Mouse (Mus musculus) kidney, embryonic 15.5 days (tissue): ENCODE measurements at regions not wholly inside any gene's neighbourhood (a gene's known extent, or its start where the extent isn't known, plus 50 kb on each side); places are given as distances from the start of the nearest gene placed in this dataset.

Source experiments
- ATAC-seq: fragments of 200-750 bp; cut with Nextera tagmentation; replicated peaks from 2 replicates; pipeline ENCODE4 v1.8.0; 2017; ENCODE audit warnings: moderate TSS enrichment; ENCODE audit not compliant: low FRiP score
- H3K27ac ChIP-seq: fragments of 300-500 bp; sonication (generic); 2 replicates; pipeline ENCODE4 v1.5.1; 2015; ENCODE audit warnings: mild to moderate bottlenecking, inconsistent platforms
- H3K27me3 ChIP-seq: fragments of 300-500 bp; sonication (generic); 2 replicates; pipeline ENCODE4 v1.6.1; 2015; ENCODE audit warnings: inconsistent platforms
- H3K36me3 ChIP-seq: fragments of 300-500 bp; sonication (generic); 2 replicates; pipeline ENCODE4 v1.6.1; 2015; ENCODE audit warnings: inconsistent platforms
- H3K4me1 ChIP-seq: fragments of 300-500 bp; sonication (generic); 2 replicates; pipeline ENCODE4 v1.6.1; 2015; ENCODE audit warnings: inconsistent platforms
- H3K4me2 ChIP-seq: fragments of 300-500 bp; sonication (generic); 2 replicates; pipeline ENCODE4 v1.6.1; 2015; ENCODE audit warnings: moderate library complexity, mild to moderate bottlenecking, inconsistent platforms
- H3K4me3 ChIP-seq: fragments of 300-500 bp; sonication (generic); replicated peaks from 2 replicates; pipeline ENCODE4 v1.5.1; 2015; ENCODE audit warnings: mild to moderate bottlenecking, inconsistent platforms
- H3K9ac ChIP-seq: fragments of 300-500 bp; sonication (generic); 2 replicates; pipeline ENCODE4 v1.6.1; 2015; ENCODE audit warnings: mild to moderate bottlenecking, inconsistent platforms
- H3K9me3 ChIP-seq: fragments of 300-500 bp; sonication (generic); replicated peaks from 2 replicates; pipeline ENCODE4 v1.6.1; 2016; ENCODE audit warnings: inconsistent platforms
- WGBS: fragments of 180-500 bp; shearing (Covaris S2); methylation state at CpG from one replicate; pipeline ENCODE4 v1.1.7; 2015; ENCODE audit warnings: mixed read lengths; 5-methylcytosine and 5-hydroxymethylcytosine counted together

DNA sequence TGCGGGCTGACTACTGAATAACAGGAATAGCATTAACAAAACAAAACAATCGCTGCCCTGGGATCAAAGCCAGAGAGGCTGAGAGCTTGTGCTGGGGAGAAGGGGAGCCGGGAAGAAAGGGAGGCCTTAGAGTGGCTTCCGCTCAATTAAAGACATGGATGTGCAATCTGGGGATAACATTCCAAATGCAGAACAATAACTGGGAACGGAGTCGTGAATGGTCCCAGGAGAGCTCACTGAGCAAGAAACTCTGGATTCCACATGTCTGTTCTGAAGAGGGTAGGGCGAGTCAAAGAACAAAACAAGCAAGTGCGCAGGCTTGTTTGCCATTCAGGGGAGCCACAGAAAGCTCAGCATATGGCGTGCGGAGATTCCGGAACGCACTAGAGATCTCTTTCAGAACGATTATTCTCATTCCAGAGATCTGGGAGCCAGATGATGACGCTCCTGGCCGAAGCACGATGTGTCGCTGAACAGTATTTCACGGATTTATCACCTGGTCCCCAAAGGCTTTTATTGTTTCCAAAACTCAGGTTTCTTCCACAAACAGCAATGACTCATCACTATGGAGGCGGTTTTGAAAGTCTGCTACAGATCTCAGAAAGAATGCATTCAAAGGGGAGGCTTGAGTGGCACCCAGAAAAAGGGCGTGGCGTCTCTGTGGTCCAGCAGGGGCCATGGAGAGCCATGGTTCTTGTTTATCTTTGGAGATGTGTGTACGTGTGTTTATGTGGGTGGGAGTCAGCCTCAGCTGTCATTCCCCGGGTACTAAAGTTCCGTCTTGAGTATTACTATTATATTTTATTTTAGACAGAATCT, 159.0 kb downstream of the Slc4a3 start:
- H3K9me3 ChIP-seq, result no peaks in the 10 kb centered on the region
- peak overlapping the region; percentile 51 for H3K4me2 ChIP-seq
- H3K4me3 ChIP-seq, result peak overlapping the region; percentile 10; the same call in 1 of the 2 replicates
- H3K27me3 ChIP-seq, result no peaks in the 10 kb centered on the region
- no peaks in the 10 kb centered on the region for H3K36me3 ChIP-seq
- peak overlapping the region; percentile 42 for H3K27ac ChIP-seq
- WGBS, result 27% methylated on average over 24 of the region's 24 CpGs
- no peak for ATAC-seq
- H3K4me1 ChIP-seq, result peaks cover 11% of the 10 kb centered on the region
- no peak overlapping the region for H3K9ac ChIP-seq

- no peaks in the 10 kb centered on the region for H3K9me3 ChIP-seq
- no peak overlapping the region for H3K9ac ChIP-seq
- no peaks in the 10 kb centered on the region for H3K36me3 ChIP-seq
- no peak for ATAC-seq
- no peak overlapping the region for H3K4me2 ChIP-seq
- H3K4me3 ChIP-seq, result no peak overlapping the region
- WGBS, result 51% methylated on average over 9 of the region's 9 CpGs
- H3K27ac ChIP-seq, result no peak overlapping the region
- peaks cover 11% of the 10 kb centered on the region for H3K4me1 ChIP-seq
- H3K27me3 ChIP-seq, result no peaks in the 10 kb centered on the region
Observed at GRCm38 (mm10) chr1:75706126-75706525, 160.1 kb downstream of the Slc4a3 start.

DNA sequence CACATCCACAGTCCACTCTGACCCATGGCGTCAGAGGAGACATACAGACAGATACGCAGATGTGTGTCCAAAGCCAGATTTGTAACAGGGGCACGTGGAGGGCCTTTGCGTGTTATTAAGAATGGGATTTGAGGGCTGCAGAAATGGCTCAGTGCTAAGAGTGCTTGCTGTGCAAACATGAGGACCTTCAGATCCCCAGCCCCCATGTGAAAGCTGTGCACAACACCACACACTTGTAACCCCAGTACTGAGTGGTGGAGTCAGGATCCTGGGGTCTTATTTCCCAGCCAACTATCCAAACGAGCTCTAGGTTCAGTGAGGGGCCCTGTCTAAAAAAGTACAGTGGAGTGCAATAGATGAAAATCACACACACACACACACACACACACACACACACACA, 177.4 kb downstream of the Slc4a3 start:
- no peaks in the 10 kb centered on the region for H3K9me3 ChIP-seq
- H3K4me1 ChIP-seq, result no peaks in the 10 kb centered on the region
- no peak overlapping the region for H3K4me3 ChIP-seq
- H3K4me2 ChIP-seq, result no peak overlapping the region
- WGBS, result 89% methylated on average over 5 of the region's 5 CpGs
- no peaks in the 10 kb centered on the region for H3K36me3 ChIP-seq
- H3K9ac ChIP-seq, result no peak overlapping the region
- ATAC-seq, result no peak
- H3K27me3 ChIP-seq, result no peaks in the 10 kb centered on the region
- H3K27ac ChIP-seq, result no peak overlapping the region

DNA sequence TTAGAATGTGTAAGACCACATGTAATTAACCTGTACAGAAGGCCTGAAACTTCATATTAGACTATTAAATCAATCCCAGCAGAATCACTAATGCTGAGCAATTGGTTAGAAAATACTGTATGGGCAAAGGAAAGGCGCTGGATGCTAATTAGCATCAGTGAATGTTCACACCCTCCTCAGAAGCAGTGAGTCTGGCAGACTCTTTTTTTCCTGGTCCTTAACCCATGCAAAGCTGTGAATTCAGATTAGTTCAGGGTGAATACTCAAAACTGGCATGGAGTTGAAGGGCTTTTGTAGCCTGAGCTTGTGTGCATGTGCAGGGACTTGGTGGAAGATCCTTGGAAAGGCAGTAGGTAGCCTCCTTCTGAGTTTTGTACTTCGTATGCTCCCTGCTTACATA, 179.3 kb downstream of the Slc4a3 start:
- 76% methylated on average over 2 of the region's 2 CpGs for WGBS
- no peak for ATAC-seq

GRCm38 (mm10) chr1:75728859-75729258, 182.8 kb downstream of the Slc4a3 start:
- H3K4me2 ChIP-seq, result no peak overlapping the region
- WGBS, result 70% methylated on average over 2 of the region's 2 CpGs
- no peak overlapping the region for H3K27ac ChIP-seq
- no peak for ATAC-seq
- no peaks in the 10 kb centered on the region for H3K36me3 ChIP-seq
- H3K4me1 ChIP-seq, result no peaks in the 10 kb centered on the region
- H3K4me3 ChIP-seq, result no peak overlapping the region
- H3K9me3 ChIP-seq, result no peaks in the 10 kb centered on the region
- no peak overlapping the region for H3K9ac ChIP-seq
- H3K27me3 ChIP-seq, result no peaks in the 10 kb centered on the region

More for the DNA sequence above, 179.3 kb downstream of the Slc4a3 start:
- Histone ChIP-seq H3K4me2 (no peak overlapping the region), H3K27ac (no peak overlapping the region), H3K36me3 (no peaks in the 10 kb centered on the region), H3K4me3 (no peak overlapping the region), H3K27me3 (no peaks in the 10 kb centered on the region), H3K9me3 (no peaks in the 10 kb centered on the region), H3K4me1 (no peaks in the 10 kb centered on the region), H3K9ac (no peak overlapping the region)

DNA sequence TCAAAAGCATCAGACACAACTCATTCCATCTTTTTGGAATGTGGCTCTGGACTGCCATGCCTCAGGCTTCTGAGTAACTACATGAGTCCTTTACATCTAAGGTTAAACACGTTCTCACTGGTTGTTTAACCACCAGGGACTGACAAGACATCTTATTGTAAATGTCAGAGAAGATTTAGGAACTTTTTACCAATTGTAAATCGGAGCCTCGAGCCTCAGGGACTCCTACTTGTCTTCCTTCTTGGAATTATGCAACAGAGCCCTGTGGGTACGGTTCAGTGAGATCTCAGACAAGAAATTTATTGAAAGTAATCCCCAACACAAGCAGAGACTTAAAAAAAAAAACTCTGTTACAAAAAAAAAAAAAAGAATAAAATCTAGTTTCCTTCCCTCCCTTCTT, 187.7 kb downstream of the Slc4a3 start:
- Histone ChIP-seq H3K9ac (no peak overlapping the region), H3K9me3 (no peaks in the 10 kb centered on the region), H3K4me3 (no peak overlapping the region), H3K36me3 (no peaks in the 10 kb centered on the region), H3K4me2 (no peak overlapping the region), H3K27ac (no peak overlapping the region), H3K4me1 (no peaks in the 10 kb centered on the region), H3K27me3 (no peaks in the 10 kb centered on the region)
- WGBS, result 19% methylated on average over 4 of the region's 4 CpGs
- ATAC-seq, result no peak

DNA sequence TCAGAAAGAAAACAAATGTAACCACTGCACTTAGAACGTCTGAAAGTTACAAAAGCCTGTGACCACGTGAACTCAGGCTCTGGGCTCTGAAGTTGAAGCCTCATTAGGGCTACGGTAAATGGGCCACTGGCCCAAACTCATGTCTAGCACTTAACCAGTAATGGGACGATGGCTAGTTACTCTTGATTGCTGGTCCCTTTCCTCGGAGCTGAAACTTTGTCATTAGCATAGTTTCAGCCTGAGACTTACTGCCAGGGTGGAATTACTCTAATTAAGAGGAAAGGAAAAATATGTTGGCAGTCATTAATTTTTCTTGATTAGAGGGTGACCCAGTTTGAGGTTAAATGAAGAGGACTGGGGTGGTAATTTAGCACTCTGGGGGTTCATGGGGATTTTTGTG, 192.6 kb downstream of the Slc4a3 start:
- H3K9me3 ChIP-seq, result no peaks in the 10 kb centered on the region
- ATAC-seq, result no peak
- no peak overlapping the region for H3K9ac ChIP-seq
- no peaks in the 10 kb centered on the region for H3K36me3 ChIP-seq
- WGBS, result 38% methylated on average over 5 of the region's 5 CpGs
- H3K4me1 ChIP-seq, result no peaks in the 10 kb centered on the region
- no peak overlapping the region for H3K4me2 ChIP-seq
- H3K27me3 ChIP-seq, result no peaks in the 10 kb centered on the region
- H3K27ac ChIP-seq, result no peak overlapping the region
- no peak overlapping the region for H3K4me3 ChIP-seq

- Histone ChIP-seq H3K27me3 (no peaks in the 10 kb centered on the region), H3K4me3 (no peak overlapping the region), H3K27ac (no peak overlapping the region), H3K36me3 (no peaks in the 10 kb centered on the region), H3K9ac (no peak overlapping the region), H3K4me2 (no peak overlapping the region), H3K4me1 (no peaks in the 10 kb centered on the region), H3K9me3 (no peaks in the 10 kb centered on the region)
- no peak for ATAC-seq
- WGBS, result 80% methylated on average over 10 of the region's 10 CpGs
Observed at GRCm38 (mm10) chr1:75749665-75750221, 203.7 kb downstream of the Slc4a3 start.

- Histone ChIP-seq H3K27me3 (no peaks in the 10 kb centered on the region), H3K36me3 (no peaks in the 10 kb centered on the region), H3K9ac (no peak overlapping the region), H3K4me3 (no peak overlapping the region), H3K4me1 (no peaks in the 10 kb centered on the region), H3K27ac (no peak overlapping the region), H3K4me2 (no peak overlapping the region), H3K9me3 (no peaks in the 10 kb centered on the region)
- 72% methylated on average over 5 of the region's 5 CpGs for WGBS
- ATAC-seq, result no peak
Observed at GRCm38 (mm10) chr1:75772131-75772530, 226.1 kb downstream of the Slc4a3 start.

DNA sequence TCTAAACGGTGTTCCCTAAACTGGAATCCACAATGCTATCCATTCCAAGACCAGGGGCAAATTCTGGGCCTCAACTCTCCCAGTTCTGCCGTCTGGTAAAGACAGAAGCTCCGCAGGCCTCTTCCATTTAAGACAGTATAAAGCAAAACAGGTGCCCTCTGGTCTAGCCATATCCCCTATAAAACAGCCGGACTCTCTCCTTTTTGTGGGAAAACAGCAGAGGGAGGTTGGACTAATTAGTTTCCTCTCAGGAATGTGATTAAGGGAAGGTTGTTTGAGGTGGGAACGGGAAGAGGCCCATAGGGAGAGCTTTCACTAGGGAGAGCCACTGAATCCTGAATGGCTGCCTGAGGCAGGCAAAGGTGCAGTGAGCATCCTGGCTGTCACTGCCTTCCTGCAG, 226.9 kb downstream of the Slc4a3 start:
- H3K9ac ChIP-seq, result no peak overlapping the region
- no peaks in the 10 kb centered on the region for H3K9me3 ChIP-seq
- H3K4me2 ChIP-seq, result no peak overlapping the region
- no peaks in the 10 kb centered on the region for H3K36me3 ChIP-seq
- 52% methylated on average over 5 of the region's 5 CpGs for WGBS
- no peaks in the 10 kb centered on the region for H3K27me3 ChIP-seq
- H3K4me1 ChIP-seq, result no peaks in the 10 kb centered on the region
- ATAC-seq, result no peak
- no peak overlapping the region for H3K27ac ChIP-seq
- H3K4me3 ChIP-seq, result no peak overlapping the region

DNA sequence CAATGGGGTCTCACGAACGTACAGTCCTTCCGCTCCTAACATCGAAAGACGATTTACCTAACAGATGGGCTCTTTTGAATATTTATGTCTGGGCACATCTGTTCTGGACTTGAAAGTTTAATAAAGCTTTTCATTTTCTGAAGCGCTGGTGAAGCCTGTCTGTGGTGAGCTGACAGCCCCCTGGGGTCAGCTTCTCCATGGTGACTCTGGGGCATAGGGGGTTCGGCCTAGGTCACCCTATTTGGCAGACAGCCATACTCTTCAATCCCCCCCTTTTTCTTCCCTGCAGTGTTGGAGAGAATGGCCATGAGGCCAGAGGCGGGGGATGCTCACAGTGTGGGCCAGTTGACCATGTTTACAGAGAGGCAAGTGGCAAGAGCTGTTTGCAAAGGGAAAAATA, 232.8 kb downstream of the Slc4a3 start:
- no peak for ATAC-seq
- no peaks in the 10 kb centered on the region for H3K9me3 ChIP-seq
- no peak overlapping the region for H3K27ac ChIP-seq
- no peak overlapping the region for H3K4me3 ChIP-seq
- H3K9ac ChIP-seq, result no peak overlapping the region
- WGBS, result 79% methylated on average over 8 of the region's 8 CpGs
- no peaks in the 10 kb centered on the region for H3K36me3 ChIP-seq
- no peaks in the 10 kb centered on the region for H3K4me1 ChIP-seq
- H3K4me2 ChIP-seq, result no peak overlapping the region
- no peaks in the 10 kb centered on the region for H3K27me3 ChIP-seq

DNA sequence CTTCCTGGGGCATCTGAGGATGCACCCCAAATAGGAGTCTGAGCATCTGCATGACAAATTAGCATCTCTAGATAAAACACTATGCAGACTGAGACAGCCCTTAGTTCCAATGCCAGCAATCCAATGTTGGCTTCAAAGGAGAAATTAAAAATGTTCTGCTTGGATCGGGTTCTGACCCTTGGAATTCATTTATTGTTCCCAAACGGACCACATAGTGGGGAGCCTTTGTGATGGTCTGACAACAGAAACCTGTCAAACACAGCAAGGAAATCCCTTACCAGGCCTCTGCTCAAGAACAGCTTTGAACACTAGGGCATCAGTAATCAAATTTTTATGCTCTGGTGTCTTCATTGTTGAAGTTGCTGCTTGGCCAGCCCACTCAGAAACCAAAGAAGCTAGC, 237.1 kb downstream of the Slc4a3 start:
- ATAC-seq, result no peak
- Histone ChIP-seq H3K4me1 (no peaks in the 10 kb centered on the region), H3K4me2 (no peak overlapping the region), H3K27ac (no peak overlapping the region), H3K9ac (no peak overlapping the region), H3K4me3 (no peak overlapping the region), H3K27me3 (no peaks in the 10 kb centered on the region), H3K9me3 (no peaks in the 10 kb centered on the region), H3K36me3 (no peaks in the 10 kb centered on the region)
- 79% methylated on average over 2 of the region's 2 CpGs for WGBS
